Mouse (Mus musculus): ENCODE results near the gene Pex26. TPM values are rescaled to one million over a fixed set of nuclear protein-coding genes. Genes with fewer than 3 reads are reported as not detected.
A peak's percentile ranks its signal among the peaks of the same experiment; 100 is the strongest.

Pex26 gene
- polyA plus RNA-seq, 1 experiment from 2014 or later, result 15.2 TPM

DNA sequence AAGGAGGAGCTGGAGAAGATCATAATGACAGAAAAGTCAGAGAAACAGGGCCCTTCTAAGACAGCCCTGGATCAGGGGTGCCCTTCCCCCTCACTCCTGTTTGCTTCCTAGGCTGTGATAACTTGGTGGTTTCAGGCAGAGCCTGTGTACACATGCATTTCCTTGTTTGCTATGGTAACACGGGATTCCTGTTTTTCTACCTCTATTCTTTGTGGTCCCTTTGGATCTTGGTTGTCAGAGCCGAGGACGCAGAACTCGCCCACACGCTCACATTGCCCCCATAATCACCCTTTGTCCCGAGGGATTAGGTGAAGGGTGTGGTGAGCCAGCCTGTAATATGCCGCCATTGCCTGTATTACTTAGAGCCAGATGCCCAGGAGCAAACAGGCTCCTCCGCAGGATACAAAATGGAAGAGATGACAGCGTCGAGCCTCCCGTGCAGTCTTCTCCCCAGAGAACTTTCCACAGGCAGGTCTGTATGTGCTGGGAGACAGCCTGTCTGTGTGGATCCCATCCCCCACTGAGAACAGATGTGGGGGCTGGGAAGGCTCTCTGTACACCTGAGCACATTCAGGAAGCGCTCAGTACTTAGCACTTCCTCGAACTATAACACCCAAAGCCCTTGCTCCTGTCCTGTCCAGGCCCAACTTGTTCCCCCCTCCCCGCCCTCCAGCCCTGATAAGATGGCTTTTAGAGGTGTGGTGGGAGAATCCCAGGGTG lies 7.3 kb upstream of the Pex26 start:
- WGBS, result 53% methylated on average over 14 of the region's 14 CpGs
- no peaks in the 10 kb centered on the region for H3K9me3 ChIP-seq (ENCODE audit: control insufficient read depth, low read length)
- no peak overlapping the region for H3K4me2 ChIP-seq (replicated peaks)
- ATAC-seq (ENCODE audit: low FRiP score) (no peak), DNase-seq (ENCODE audit: low spot score) (no peak)
- no peaks in the 10 kb centered on the region for H3K36me3 ChIP-seq (replicated peaks; ENCODE audit: control insufficient read depth, insufficient read depth)
- H3K27me3 ChIP-seq (ENCODE audit: control insufficient read depth, insufficient read depth, low read length), result no peaks in the 10 kb centered on the region
- no peak overlapping the region for H3K4me3 ChIP-seq (replicated peaks; ENCODE audit: low read length)
- peak overlapping the region; percentile 5; the same call in 1 of the 2 replicates for H3K27ac ChIP-seq
- H3K4me1 ChIP-seq (replicated peaks; ENCODE audit: control insufficient read depth, insufficient read depth, low read length), result 0 out of 2 replicates have a peak, but pooled peaks cover 11% of the 10 kb centered on the region
- H3K9ac ChIP-seq, result peak overlapping the region; percentile 39; the same call in 1 of the 2 replicates

- Histone ChIP-seq H3K27me3 (ENCODE audit: control insufficient read depth, insufficient read depth, low read length) (no peaks in the 10 kb centered on the region), H3K9me3 (ENCODE audit: control insufficient read depth, low read length) (no peaks in the 10 kb centered on the region), H3K4me3 (replicated peaks; ENCODE audit: low read length) (no peak overlapping the region), H3K4me2 (replicated peaks) (no peak overlapping the region), H3K9ac (no peak overlapping the region), H3K27ac (0 out of 2 replicates have a peak overlapping the region, but pooled peaks have one; percentile 5), H3K36me3 (replicated peaks; ENCODE audit: control insufficient read depth, insufficient read depth) (no peaks in the 10 kb centered on the region), H3K4me1 (replicated peaks; ENCODE audit: control insufficient read depth, insufficient read depth, low read length) (0 out of 2 replicates have a peak, but pooled peaks cover 11% of the 10 kb centered on the region)
- DNase-seq (ENCODE audit: low spot score) (no peak), ATAC-seq (ENCODE audit: low FRiP score) (no peak)
- WGBS, result 74% methylated on average over 4 of the region's 4 CpGs
Observed at GRCm38 (mm10) chr6:121176731-121177098, 6.8 kb upstream of the Pex26 start.

DNA sequence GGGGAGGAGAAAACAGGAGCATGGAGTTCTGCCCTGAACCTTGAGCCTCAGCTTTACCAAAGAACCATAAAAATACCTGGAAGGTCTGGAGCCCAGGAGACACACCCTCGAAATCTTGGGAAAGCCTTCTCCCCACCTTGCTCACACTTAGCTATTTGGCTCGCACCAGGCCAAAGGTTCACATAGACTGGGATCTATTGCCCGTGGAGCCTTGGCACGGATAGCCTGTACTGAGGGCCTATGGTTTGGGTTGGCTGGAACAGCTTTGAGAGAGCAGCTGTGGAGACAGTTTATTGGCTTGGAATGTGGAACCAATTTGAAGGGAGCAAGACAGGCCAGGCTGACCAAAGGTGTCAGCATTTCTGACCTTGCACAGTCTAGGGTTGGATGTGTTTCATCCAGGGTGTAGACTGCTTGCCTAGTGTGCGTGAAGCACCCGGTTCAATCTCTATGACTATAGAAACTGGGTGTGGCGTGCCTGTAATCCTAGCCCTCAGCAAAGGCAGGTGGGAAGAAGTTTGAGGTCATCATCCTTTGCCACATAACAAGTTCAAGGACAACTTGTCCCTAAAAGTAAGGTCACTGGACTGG lies 6.3 kb upstream of the Pex26 start:
- 90% methylated on average over 7 of the region's 7 CpGs for WGBS

GRCm38 (mm10) chr6:121178700-121179358 lies 4.6 kb upstream of the Pex26 start:
- H3K27me3 ChIP-seq (ENCODE audit: control insufficient read depth, insufficient read depth, low read length), result no peaks in the 10 kb centered on the region
- no peaks in the 10 kb centered on the region for H3K36me3 ChIP-seq (replicated peaks; ENCODE audit: control insufficient read depth, insufficient read depth)
- DNase-seq (ENCODE audit: low spot score), result peak; percentile 95
- H3K4me1 ChIP-seq (replicated peaks; ENCODE audit: control insufficient read depth, insufficient read depth, low read length), result 0 out of 2 replicates have a peak, but pooled peaks cover 11% of the 10 kb centered on the region
- no peak overlapping the region for H3K27ac ChIP-seq
- ATAC-seq (ENCODE audit: low FRiP score), result no peak
- H3K9me3 ChIP-seq (ENCODE audit: control insufficient read depth, low read length), result no peaks in the 10 kb centered on the region
- H3K9ac ChIP-seq, result no peak overlapping the region
- no peak overlapping the region for H3K4me2 ChIP-seq (replicated peaks)
- 61% methylated on average over 7 of the region's 7 CpGs for WGBS
- no peak overlapping the region for H3K4me3 ChIP-seq (replicated peaks; ENCODE audit: low read length)

More for the DNA sequence above, 6.3 kb upstream of the Pex26 start:
- Histone ChIP-seq H3K27ac (no peak overlapping the region), H3K4me1 (replicated peaks; ENCODE audit: control insufficient read depth, insufficient read depth, low read length) (0 out of 2 replicates have a peak, but pooled peaks cover 11% of the 10 kb centered on the region), H3K27me3 (ENCODE audit: control insufficient read depth, insufficient read depth, low read length) (no peaks in the 10 kb centered on the region), H3K9me3 (ENCODE audit: control insufficient read depth, low read length) (no peaks in the 10 kb centered on the region), H3K36me3 (replicated peaks; ENCODE audit: control insufficient read depth, insufficient read depth) (no peaks in the 10 kb centered on the region), H3K4me3 (replicated peaks; ENCODE audit: low read length) (no peak overlapping the region), H3K4me2 (replicated peaks) (no peak overlapping the region), H3K9ac (no peak overlapping the region)
- DNase-seq (ENCODE audit: low spot score), result no peak
- ATAC-seq (ENCODE audit: low FRiP score), result no peak

- Histone ChIP-seq H3K36me3 (replicated peaks; ENCODE audit: control insufficient read depth, insufficient read depth) (no peaks in the 10 kb centered on the region), H3K9ac (no peak overlapping the region), H3K4me3 (replicated peaks; ENCODE audit: low read length) (no peak overlapping the region), H3K4me2 (replicated peaks) (no peak overlapping the region), H3K4me1 (replicated peaks; ENCODE audit: control insufficient read depth, insufficient read depth, low read length) (peaks cover 18% of the 10 kb centered on the region), H3K9me3 (ENCODE audit: control insufficient read depth, low read length) (no peaks in the 10 kb centered on the region), H3K27ac (no peak overlapping the region), H3K27me3 (ENCODE audit: control insufficient read depth, insufficient read depth, low read length) (no peaks in the 10 kb centered on the region)
- WGBS, result 65% methylated on average over 7 of the region's 7 CpGs
- DNase-seq (ENCODE audit: low spot score) (no peak), ATAC-seq (ENCODE audit: low FRiP score) (no peak)
Observed at GRCm38 (mm10) chr6:121179846-121180245, 3.6 kb upstream of the Pex26 start.

- H3K4me2 ChIP-seq (replicated peaks), result peak overlapping the region; percentile 80
- H3K27me3 ChIP-seq (ENCODE audit: control insufficient read depth, insufficient read depth, low read length), result no peaks in the 10 kb centered on the region
- peak; percentile 55 for ATAC-seq (ENCODE audit: low FRiP score)
- H3K4me1 ChIP-seq (replicated peaks; ENCODE audit: control insufficient read depth, insufficient read depth, low read length), result peaks cover 21% of the 10 kb centered on the region
- 3% methylated on average over 35 of the region's 35 CpGs for WGBS
- H3K4me3 ChIP-seq (replicated peaks; ENCODE audit: low read length), result peak overlapping the region; percentile 50
- H3K36me3 ChIP-seq (replicated peaks; ENCODE audit: control insufficient read depth, insufficient read depth), result peaks cover 25% of the 10 kb centered on the region
- no peaks in the 10 kb centered on the region for H3K9me3 ChIP-seq (ENCODE audit: control insufficient read depth, low read length)
- DNase-seq (ENCODE audit: low spot score), result peak; percentile 54
- H3K27ac ChIP-seq, result peak overlapping the region; percentile 81; the same call in 1 of the 2 replicates
- peak overlapping the region; percentile 74 for H3K9ac ChIP-seq
Observed at GRCm38 (mm10) chr6:121184198-121185140, 1.0 kb downstream of the Pex26 start.

GRCm38 (mm10) chr6:121185232-121185631 lies 1.8 kb downstream of the Pex26 start:
- WGBS, result 90% methylated on average over 8 of the region's 8 CpGs
- Histone ChIP-seq H3K27me3 (ENCODE audit: control insufficient read depth, insufficient read depth, low read length) (no peaks in the 10 kb centered on the region), H3K36me3 (replicated peaks; ENCODE audit: control insufficient read depth, insufficient read depth) (peaks cover 33% of the 10 kb centered on the region), H3K9me3 (ENCODE audit: control insufficient read depth, low read length) (no peaks in the 10 kb centered on the region), H3K4me3 (replicated peaks; ENCODE audit: low read length) (peak overlapping the region; percentile 50), H3K27ac (no peak overlapping the region), H3K4me2 (replicated peaks) (peak overlapping the region; percentile 80), H3K4me1 (replicated peaks; ENCODE audit: control insufficient read depth, insufficient read depth, low read length) (peaks cover 21% of the 10 kb centered on the region), H3K9ac (0 out of 2 replicates have a peak overlapping the region, but pooled peaks have one; percentile 11)
- DNase-seq (ENCODE audit: low spot score), result no peak
- no peak for ATAC-seq (ENCODE audit: low FRiP score)

GRCm38 (mm10) chr6:121191261-121192009 lies 8.0 kb downstream of the Pex26 start:
- WGBS, result 90% methylated on average over 11 of the region's 11 CpGs
- ATAC-seq (ENCODE audit: low FRiP score), result no peak
- no peak overlapping the region for H3K27ac ChIP-seq
- H3K27me3 ChIP-seq (ENCODE audit: control insufficient read depth, insufficient read depth, low read length), result no peaks in the 10 kb centered on the region
- H3K4me2 ChIP-seq (replicated peaks), result no peak overlapping the region
- H3K36me3 ChIP-seq (replicated peaks; ENCODE audit: control insufficient read depth, insufficient read depth), result peaks cover 84% of the 10 kb centered on the region
- no peak for DNase-seq (ENCODE audit: low spot score)
- H3K9me3 ChIP-seq (ENCODE audit: control insufficient read depth, low read length), result no peaks in the 10 kb centered on the region
- no peaks in the 10 kb centered on the region for H3K4me1 ChIP-seq (replicated peaks; ENCODE audit: control insufficient read depth, insufficient read depth, low read length)
- no peak overlapping the region for H3K4me3 ChIP-seq (replicated peaks; ENCODE audit: low read length)
- no peak overlapping the region for H3K9ac ChIP-seq

All from hindbrain, embryonic 14.5 days (tissue).